Mouse (Mus musculus) liver, adult 2 months (tissue): ENCODE measurements at regions not wholly inside any gene's neighbourhood (a gene's known extent, or its start where the extent isn't known, plus 50 kb on each side); places are given as distances from the start of the nearest gene placed in this dataset.

ENCODE experiments used
- DNase-seq: peaks from one replicate; pipeline ENCODE4 v3.0.0-alpha.2; 2011; ENCODE audit warnings: low read depth, low spot score; ENCODE audit errors: extremely low read depth
- H3K27ac ChIP-seq: fragments of 200-500 bp; replicated peaks from 2 replicates; pipeline ENCODE4 v1.5.1; 2012; ENCODE audit warnings: low read depth, mild to moderate bottlenecking, control low read depth, inconsistent platforms, low read length; ENCODE audit not compliant: insufficient read depth
- H3K27me3 ChIP-seq: fragments of 200-500 bp; 2 replicates; pipeline ENCODE4 v1.6.1; 2012; ENCODE audit warnings: mild to moderate bottlenecking, moderate library complexity, low read length, inconsistent platforms; ENCODE audit not compliant: control insufficient read depth, insufficient read depth
- H3K36me3 ChIP-seq: fragments of 200-500 bp; 2 replicates; pipeline ENCODE4 v1.6.1; 2012; ENCODE audit warnings: low read length, inconsistent platforms; ENCODE audit not compliant: control insufficient read depth, insufficient read depth
- H3K4me1 ChIP-seq: fragments of 200-500 bp; 2 replicates; pipeline ENCODE4 v1.6.1; 2011; ENCODE audit warnings: low read length; ENCODE audit not compliant: control insufficient read depth, insufficient read depth
- H3K4me3 ChIP-seq: fragments of 200-500 bp; 2 replicates; pipeline ENCODE4 v1.5.1; 2011; ENCODE audit warnings: low read depth, mild to moderate bottlenecking, control low read depth, low read length, moderate library complexity; ENCODE audit not compliant: insufficient read depth
- H3K79me2 ChIP-seq: fragments of 200-500 bp; 2 replicates; pipeline ENCODE4 v1.6.1; 2012; ENCODE audit warnings: inconsistent platforms, mild to moderate bottlenecking, low read length, moderate library complexity; ENCODE audit not compliant: control insufficient read depth, insufficient read depth
- H3K9ac ChIP-seq: fragments of 200-500 bp; 2 replicates; pipeline ENCODE4 v1.6.1; 2012; ENCODE audit warnings: low read depth, mild to moderate bottlenecking, control low read depth, inconsistent platforms, low read length
- CTCF ChIP-seq: fragments of 200-500 bp; IDR thresholded peaks from 2 replicates; pipeline ENCODE4 v1.5.1; 2011; ENCODE audit warnings: low read depth, low read length, control low read depth
- POLR2A ChIP-seq: fragments of 200-500 bp; IDR thresholded peaks from 2 replicates; pipeline ENCODE4 v1.6.1; 2011; ENCODE audit warnings: low read length, control low read depth; ENCODE audit not compliant: insufficient read depth; ENCODE audit errors: extremely low read depth
- WGBS: fragments of 180-500 bp; shearing (Covaris S2); methylation state at CpG from one replicate; pipeline ENCODE4 v1.1.7; 2018; 5-methylcytosine and 5-hydroxymethylcytosine counted together

- Histone ChIP-seq H3K36me3 (no peaks in the 10 kb centered on the region), H3K79me2 (no peaks in the 10 kb centered on the region), H3K4me1 (no peaks in the 10 kb centered on the region), H3K27me3 (peaks cover 2% of the 10 kb centered on the region; the same call in 1 of the 2 replicates), H3K4me3 (no peak overlapping the region), H3K9ac (no peak overlapping the region), H3K27ac (no peak overlapping the region)
- no peak for DNase-seq
- WGBS, result 97% methylated on average over 2 of the region's 2 CpGs
- no peak for TF ChIP-seq CTCF
- no peak for TF ChIP-seq POLR2A
These were observed 312.5 kb upstream of the Etaa1 start for GRCm38 (mm10) chr11:18266161-18266560.

GRCm38 (mm10) chr11:18262901-18263300 is 309.2 kb upstream of the Etaa1 start:
- H3K9ac ChIP-seq, result no peak overlapping the region
- H3K36me3 ChIP-seq, result no peaks in the 10 kb centered on the region
- no peak for DNase-seq
- WGBS, result 76% methylated on average over 1 of the region's 1 CpGs
- no peaks in the 10 kb centered on the region for H3K4me1 ChIP-seq
- peaks cover 2% of the 10 kb centered on the region; the same call in 1 of the 2 replicates for H3K27me3 ChIP-seq
- H3K4me3 ChIP-seq, result no peak overlapping the region
- no peaks in the 10 kb centered on the region for H3K79me2 ChIP-seq
- H3K27ac ChIP-seq, result no peak overlapping the region
- TF ChIP-seq CTCF, result no peak
- no peak for TF ChIP-seq POLR2A

- H3K4me3 ChIP-seq, result no peak overlapping the region
- 61% methylated on average over 4 of the region's 4 CpGs for WGBS
- no peak for DNase-seq
- H3K9ac ChIP-seq, result no peak overlapping the region
- no peaks in the 10 kb centered on the region; the same call in 1 of the 2 replicates for H3K4me1 ChIP-seq
- no peaks in the 10 kb centered on the region for H3K79me2 ChIP-seq
- no peaks in the 10 kb centered on the region for H3K36me3 ChIP-seq
- H3K27ac ChIP-seq, result no peak overlapping the region
- H3K27me3 ChIP-seq, result no peaks in the 10 kb centered on the region
- TF ChIP-seq CTCF (no peak), POLR2A (no peak)
These were observed 295.6 kb upstream of the Etaa1 start for GRCm38 (mm10) chr11:18249236-18249635.

GRCm38 (mm10) chr11:18216762-18217161 is 263.1 kb upstream of the Etaa1 start:
- no peak overlapping the region for H3K27ac ChIP-seq
- H3K27me3 ChIP-seq, result no peaks in the 10 kb centered on the region
- H3K4me1 ChIP-seq, result no peaks in the 10 kb centered on the region
- WGBS, result 58% methylated on average over 4 of the region's 4 CpGs
- no peak overlapping the region for H3K4me3 ChIP-seq
- no peak overlapping the region for H3K9ac ChIP-seq
- H3K36me3 ChIP-seq, result no peaks in the 10 kb centered on the region
- H3K79me2 ChIP-seq, result no peaks in the 10 kb centered on the region
- TF ChIP-seq POLR2A (no peak), CTCF (no peak)
- DNase-seq, result no peak

GRCm38 (mm10) chr11:18173028-18173427 is 219.4 kb upstream of the Etaa1 start:
- no peaks in the 10 kb centered on the region for H3K4me1 ChIP-seq
- H3K4me3 ChIP-seq, result no peak overlapping the region
- H3K27me3 ChIP-seq, result no peaks in the 10 kb centered on the region
- 81% methylated on average over 2 of the region's 2 CpGs for WGBS
- H3K79me2 ChIP-seq, result no peaks in the 10 kb centered on the region
- TF ChIP-seq POLR2A (no peak), CTCF (no peak)
- H3K36me3 ChIP-seq, result no peaks in the 10 kb centered on the region
- H3K9ac ChIP-seq, result no peak overlapping the region
- H3K27ac ChIP-seq, result no peak overlapping the region
- DNase-seq, result no peak

GRCm38 (mm10) chr11:18171207-18171776 is 217.6 kb upstream of the Etaa1 start:
- Histone ChIP-seq H3K36me3 (no peaks in the 10 kb centered on the region), H3K27me3 (no peaks in the 10 kb centered on the region), H3K4me1 (no peaks in the 10 kb centered on the region), H3K27ac (no peak overlapping the region), H3K9ac (no peak overlapping the region), H3K79me2 (no peaks in the 10 kb centered on the region), H3K4me3 (no peak overlapping the region)
- TF ChIP-seq POLR2A (no peak), CTCF (no peak)
- DNase-seq, result no peak
- WGBS, result 77% methylated on average over 2 of the region's 2 CpGs
